Mouse (Mus musculus): ENCODE results near the gene Dock1. TPM values are rescaled to one million over a fixed set of nuclear protein-coding genes. Genes with fewer than 3 reads are reported as not detected.

Gene Dock1
- polyA plus RNA-seq, 1 experiment from 2014 or later, result 29.0 TPM

GRCm38 (mm10) chr7:134804422-134804821 is 134.0 kb downstream of the Dock1 start:
- H3K27ac ChIP-seq, result no peak overlapping the region
- no peaks in the 10 kb centered on the region for H3K4me1 ChIP-seq
- H3K4me3 ChIP-seq (replicated peaks), result no peak overlapping the region
- H3K36me3 ChIP-seq, result peaks cover 9% of the 10 kb centered on the region; the same call in 1 of the 2 replicates
- no peaks in the 10 kb centered on the region for H3K27me3 ChIP-seq (replicated peaks)
- 86% methylated on average over 4 of the region's 4 CpGs for WGBS
- no peak overlapping the region for H3K9ac ChIP-seq
- no peak overlapping the region for H3K4me2 ChIP-seq
- no peak for ATAC-seq (ENCODE audit: insufficient read depth, low FRiP score, low read depth)
- no peaks in the 10 kb centered on the region for H3K9me3 ChIP-seq

GRCm38 (mm10) chr7:134806799-134807198 is 136.3 kb downstream of the Dock1 start:
- Histone ChIP-seq H3K9me3 (no peaks in the 10 kb centered on the region), H3K27ac (no peak overlapping the region), H3K4me2 (no peak overlapping the region), H3K27me3 (replicated peaks) (no peaks in the 10 kb centered on the region), H3K9ac (no peak overlapping the region), H3K36me3 (peaks cover 9% of the 10 kb centered on the region; the same call in 1 of the 2 replicates), H3K4me3 (replicated peaks) (no peak overlapping the region), H3K4me1 (no peaks in the 10 kb centered on the region)
- ATAC-seq (ENCODE audit: insufficient read depth, low FRiP score, low read depth), result no peak
- 86% methylated on average over 6 of the region's 6 CpGs for whole genome bisulfite sequencing

- Histone ChIP-seq H3K27me3 (replicated peaks) (no peaks in the 10 kb centered on the region), H3K9ac (no peak overlapping the region), H3K9me3 (no peaks in the 10 kb centered on the region), H3K36me3 (0 out of 2 replicates have a peak, but pooled peaks cover 9% of the 10 kb centered on the region), H3K4me1 (no peaks in the 10 kb centered on the region), H3K4me2 (no peak overlapping the region), H3K4me3 (replicated peaks) (no peak overlapping the region), H3K27ac (no peak overlapping the region)
- no peak for ATAC-seq (ENCODE audit: insufficient read depth, low FRiP score, low read depth)
- WGBS, result 88% methylated on average over 2 of the region's 2 CpGs
Measured at GRCm38 (mm10) chr7:134808406-134808805, 138.0 kb downstream of the Dock1 start.

- Histone ChIP-seq H3K27ac (no peak overlapping the region), H3K4me1 (no peaks in the 10 kb centered on the region), H3K36me3 (0 out of 2 replicates have a peak, but pooled peaks cover 11% of the 10 kb centered on the region), H3K27me3 (replicated peaks) (no peaks in the 10 kb centered on the region), H3K4me2 (no peak overlapping the region), H3K9me3 (no peaks in the 10 kb centered on the region), H3K4me3 (replicated peaks) (no peak overlapping the region), H3K9ac (no peak overlapping the region)
- WGBS, result 92% methylated on average over 6 of the region's 6 CpGs
- no peak for ATAC-seq (ENCODE audit: insufficient read depth, low FRiP score, low read depth)
Measured at GRCm38 (mm10) chr7:134809241-134809975, 139.0 kb downstream of the Dock1 start.

GRCm38 (mm10) chr7:134818471-134818870 is 148.0 kb downstream of the Dock1 start:
- WGBS, result 94% methylated on average over 5 of the region's 5 CpGs
- Histone ChIP-seq H3K9ac (no peak overlapping the region), H3K4me1 (no peaks in the 10 kb centered on the region), H3K27ac (no peak overlapping the region), H3K4me3 (replicated peaks) (no peak overlapping the region), H3K4me2 (no peak overlapping the region), H3K27me3 (replicated peaks) (no peaks in the 10 kb centered on the region), H3K9me3 (no peaks in the 10 kb centered on the region), H3K36me3 (0 out of 2 replicates have a peak, but pooled peaks cover 6% of the 10 kb centered on the region)
- no peak for ATAC-seq (ENCODE audit: insufficient read depth, low FRiP score, low read depth)

GRCm38 (mm10) chr7:134821264-134821663 is 150.8 kb downstream of the Dock1 start:
- no peaks in the 10 kb centered on the region for H3K27me3 ChIP-seq (replicated peaks)
- no peak overlapping the region for H3K4me3 ChIP-seq (replicated peaks)
- H3K9ac ChIP-seq, result no peak overlapping the region
- 27% methylated on average over 1 of the region's 1 CpGs for WGBS
- H3K9me3 ChIP-seq, result no peaks in the 10 kb centered on the region
- no peak for ATAC-seq (ENCODE audit: insufficient read depth, low FRiP score, low read depth)
- no peaks in the 10 kb centered on the region for H3K4me1 ChIP-seq
- H3K36me3 ChIP-seq, result no peaks in the 10 kb centered on the region
- no peak overlapping the region for H3K4me2 ChIP-seq
- H3K27ac ChIP-seq, result no peak overlapping the region

- Histone ChIP-seq H3K4me3 (replicated peaks) (no peak overlapping the region), H3K9ac (no peak overlapping the region), H3K4me1 (no peaks in the 10 kb centered on the region), H3K9me3 (no peaks in the 10 kb centered on the region), H3K27ac (no peak overlapping the region), H3K4me2 (no peak overlapping the region), H3K27me3 (replicated peaks) (no peaks in the 10 kb centered on the region), H3K36me3 (no peaks in the 10 kb centered on the region)
- 51% methylated on average over 3 of the region's 3 CpGs for whole genome bisulfite sequencing
- ATAC-seq (ENCODE audit: insufficient read depth, low FRiP score, low read depth), result no peak
Measured at GRCm38 (mm10) chr7:134822006-134822405, 151.6 kb downstream of the Dock1 start.

GRCm38 (mm10) chr7:134823891-134824290 is 153.4 kb downstream of the Dock1 start:
- no peak overlapping the region for H3K4me2 ChIP-seq
- no peaks in the 10 kb centered on the region for H3K9me3 ChIP-seq
- H3K27ac ChIP-seq, result no peak overlapping the region
- no peaks in the 10 kb centered on the region for H3K27me3 ChIP-seq (replicated peaks)
- H3K4me1 ChIP-seq, result no peaks in the 10 kb centered on the region
- H3K36me3 ChIP-seq, result no peaks in the 10 kb centered on the region
- 65% methylated on average over 4 of the region's 4 CpGs for WGBS
- no peak overlapping the region for H3K4me3 ChIP-seq (replicated peaks)
- no peak for ATAC-seq (ENCODE audit: insufficient read depth, low FRiP score, low read depth)
- H3K9ac ChIP-seq, result no peak overlapping the region

GRCm38 (mm10) chr7:134840066-134840465 is 169.6 kb downstream of the Dock1 start:
- H3K4me1 ChIP-seq, result no peaks in the 10 kb centered on the region
- no peak overlapping the region for H3K9ac ChIP-seq
- WGBS, result 90% methylated on average over 2 of the region's 2 CpGs
- no peak overlapping the region for H3K4me2 ChIP-seq
- H3K36me3 ChIP-seq, result no peaks in the 10 kb centered on the region
- H3K27ac ChIP-seq, result no peak overlapping the region
- ATAC-seq (ENCODE audit: insufficient read depth, low FRiP score, low read depth), result no peak
- H3K9me3 ChIP-seq, result no peaks in the 10 kb centered on the region
- no peak overlapping the region for H3K4me3 ChIP-seq (replicated peaks)
- no peaks in the 10 kb centered on the region for H3K27me3 ChIP-seq (replicated peaks)

GRCm38 (mm10) chr7:134842751-134843150 is 172.3 kb downstream of the Dock1 start:
- Histone ChIP-seq H3K36me3 (no peaks in the 10 kb centered on the region), H3K9me3 (no peaks in the 10 kb centered on the region), H3K4me1 (no peaks in the 10 kb centered on the region), H3K27me3 (replicated peaks) (no peaks in the 10 kb centered on the region), H3K4me2 (no peak overlapping the region), H3K9ac (no peak overlapping the region), H3K27ac (no peak overlapping the region), H3K4me3 (replicated peaks) (no peak overlapping the region)
- no peak for ATAC-seq (ENCODE audit: insufficient read depth, low FRiP score, low read depth)
- WGBS, result 87% methylated on average over 4 of the region's 4 CpGs

- Histone ChIP-seq H3K4me3 (replicated peaks) (no peak overlapping the region), H3K27me3 (replicated peaks) (no peaks in the 10 kb centered on the region), H3K4me2 (no peak overlapping the region), H3K9ac (no peak overlapping the region), H3K36me3 (no peaks in the 10 kb centered on the region), H3K27ac (no peak overlapping the region), H3K4me1 (no peaks in the 10 kb centered on the region), H3K9me3 (no peaks in the 10 kb centered on the region)
- ATAC-seq (ENCODE audit: insufficient read depth, low FRiP score, low read depth), result no peak
- WGBS, result 88% methylated on average over 6 of the region's 6 CpGs
Measured at GRCm38 (mm10) chr7:134862000-134862399, 191.5 kb downstream of the Dock1 start.

- WGBS, result 53% methylated on average over 2 of the region's 2 CpGs
- H3K27ac ChIP-seq, result no peak overlapping the region
- ATAC-seq (ENCODE audit: insufficient read depth, low FRiP score, low read depth), result no peak
- no peak overlapping the region for H3K4me3 ChIP-seq (replicated peaks)
- H3K9me3 ChIP-seq, result no peaks in the 10 kb centered on the region
- H3K36me3 ChIP-seq, result no peaks in the 10 kb centered on the region
- H3K27me3 ChIP-seq (replicated peaks), result no peaks in the 10 kb centered on the region
- H3K9ac ChIP-seq, result no peak overlapping the region
- H3K4me1 ChIP-seq, result no peaks in the 10 kb centered on the region
- H3K4me2 ChIP-seq, result no peak overlapping the region
Measured at GRCm38 (mm10) chr7:134864175-134864574, 193.7 kb downstream of the Dock1 start.

Data from stomach, embryonic 15.5 days (tissue).